Mouse (Mus musculus) left cerebral cortex, postnatal 36 days (tissue): ENCODE results near the gene Immt. TPM values are rescaled to one million over a fixed set of nuclear protein-coding genes. Genes with fewer than 3 reads are reported as not detected.

Experiments used
- total RNA-seq, 2 experiments: library from RNA; stranded (reverse); gene quantifications; 2 replicates each; pipeline ENCODE4 v1.2.3; 2021

The Immt gene
- total RNA-seq, 2 experiments from 2014 or later = 142 to 143 TPM

Other genes with a start within 250 kb of the Immt start
- 10 to 100 TPM; 37.7 to 60.2 TPM for gene Kdm3a, start 198.3 kb upstream of the Immt start, total RNA-seq
- 10 to 100 TPM; 86.9 to 94.9 TPM for gene Reep1, start 123.8 kb upstream of the Immt start, total RNA-seq
- gene Mrpl35, start 4.4 kb upstream of the Immt start, total RNA-seq = 10 to 100 TPM; 26.4 to 29.1 TPM
- gene Ptcd3, start 77.4 kb downstream of the Immt start, total RNA-seq = 10 to 100 TPM; 62.2 to 76.6 TPM
- 10 to 100 TPM; 27.0 to 33.3 TPM for gene Polr1a, start 77.7 kb downstream of the Immt start, total RNA-seq